Mouse (Mus musculus): ENCODE measurements around the gene Apoe.
"Not testable (repeated sequence)": the region's sequence is repeated elsewhere in the genome, so short reads cannot be mapped to it uniquely, and the experiment has no call there.

Gene Apoe

DNA sequence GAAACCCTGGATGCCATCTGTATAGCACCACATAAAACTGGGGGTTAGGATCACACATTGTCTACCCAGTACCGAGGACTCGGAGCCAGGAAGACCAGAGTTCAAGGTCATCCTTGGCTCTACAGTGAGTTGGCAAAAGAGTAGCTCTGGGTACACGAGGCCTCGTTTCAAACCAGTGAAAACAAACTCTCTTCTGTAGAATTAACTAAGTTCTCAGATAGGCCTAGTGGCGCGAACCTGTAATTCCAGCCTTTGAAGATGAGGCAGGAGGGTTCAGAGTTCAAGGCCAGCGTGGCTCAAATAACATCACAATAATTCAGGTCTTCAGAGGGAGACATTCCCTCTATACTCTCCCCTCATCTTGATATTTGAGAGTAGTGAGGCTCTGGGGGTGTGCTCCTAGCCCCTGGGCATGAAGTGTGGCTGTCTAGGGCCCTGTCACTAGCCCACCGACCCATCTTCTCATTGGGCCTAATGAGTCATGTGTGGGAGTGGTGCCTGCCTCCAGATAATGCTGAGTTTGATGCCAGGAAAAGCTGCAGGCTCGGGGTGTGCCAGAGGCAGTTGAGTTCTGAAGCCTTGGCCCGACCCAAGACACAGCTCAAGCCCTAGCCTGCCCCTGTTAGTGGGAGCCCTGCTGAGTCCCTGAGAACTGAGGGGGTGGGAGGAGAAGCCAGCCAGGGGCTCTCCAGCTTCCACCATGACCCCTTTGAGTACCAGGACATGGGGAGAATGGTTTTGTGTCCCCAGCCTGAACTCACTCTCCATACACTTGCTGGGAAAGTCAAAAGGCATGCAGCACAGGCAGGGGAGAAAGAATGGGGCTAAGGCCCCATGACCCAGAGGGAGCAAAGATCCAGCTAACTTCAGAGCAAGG, 4.4 kb downstream of the Apoe start:
- in situ Hi-C loops (cut with MboI, MseI), result no loop called here

DNA sequence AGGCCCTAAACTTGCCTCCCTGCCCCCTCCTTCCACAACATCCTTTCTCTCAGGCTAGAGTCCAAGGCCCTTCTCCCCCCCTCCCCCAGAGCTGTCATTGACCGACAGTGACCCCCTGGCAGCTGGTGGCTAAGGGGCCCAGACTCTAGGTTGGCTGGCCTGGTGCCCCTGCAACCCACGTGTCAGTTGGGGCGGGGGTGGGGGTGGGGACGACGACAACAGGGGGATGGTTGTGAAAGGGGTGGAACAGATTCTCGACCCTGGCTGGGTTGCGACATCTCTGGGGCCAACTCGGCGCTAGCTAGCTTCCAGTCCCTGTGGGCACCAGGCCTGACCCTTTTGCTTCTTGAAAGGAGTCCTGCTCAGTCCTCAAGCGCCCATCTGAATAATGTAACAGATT, 5.6 kb downstream of the Apoe start:
- in situ Hi-C loops (cut with MboI, MseI), result no loop called here

DNA sequence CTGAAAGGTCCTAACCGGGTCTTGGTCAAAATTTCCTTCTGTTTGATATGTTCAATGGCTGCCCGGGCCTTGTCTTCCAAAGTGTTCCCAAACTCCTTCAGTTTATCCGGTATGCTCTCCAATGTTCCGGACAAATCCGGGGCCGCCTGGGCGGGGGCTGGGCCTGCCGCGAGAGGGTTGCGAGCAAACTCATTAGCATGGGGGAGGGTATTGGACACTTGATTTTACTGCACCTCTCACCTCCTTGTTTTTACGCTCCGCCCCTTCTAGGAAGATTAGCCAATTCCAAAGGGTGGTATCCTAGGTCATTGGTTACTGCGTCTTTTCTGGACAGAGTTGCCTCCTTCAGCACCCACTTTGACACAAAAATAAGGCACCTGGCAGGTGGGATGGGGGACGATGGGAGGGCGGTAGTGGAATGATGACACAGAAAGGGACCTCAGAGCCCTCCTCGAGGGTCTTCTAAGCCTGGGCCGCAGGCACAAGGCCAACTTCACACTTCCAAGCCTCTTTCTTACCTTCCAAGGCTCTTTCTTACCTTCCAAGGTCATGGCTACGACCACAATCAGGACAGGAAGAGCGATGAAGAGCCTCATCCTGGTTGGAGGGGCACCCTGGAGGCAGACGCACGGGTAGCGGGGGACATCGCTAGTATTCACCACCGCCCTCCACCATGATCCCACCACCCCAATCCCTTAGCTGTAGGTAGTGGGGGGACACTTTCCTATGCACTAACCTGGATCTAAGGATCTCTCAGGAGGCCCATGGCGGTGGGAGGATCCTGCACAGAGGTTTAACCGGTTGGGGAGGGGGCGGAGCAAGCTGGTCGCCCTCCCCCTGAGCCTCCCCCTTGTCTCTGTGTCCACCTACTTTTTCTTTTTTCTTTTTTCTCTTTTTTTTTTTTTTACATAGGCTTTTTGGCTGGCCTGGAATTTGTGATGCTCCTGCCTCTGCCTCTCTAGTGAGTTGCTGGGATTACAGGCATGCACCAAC, 6.8 kb downstream of the Apoe start, which contains the start of gene Apoc1:
Gene Apoc1, minus strand, starts transcription at position 788 of the 993 bp plus-strand sequence.
- in situ Hi-C loops (cut with MboI, MseI), result no loop called here

DNA sequence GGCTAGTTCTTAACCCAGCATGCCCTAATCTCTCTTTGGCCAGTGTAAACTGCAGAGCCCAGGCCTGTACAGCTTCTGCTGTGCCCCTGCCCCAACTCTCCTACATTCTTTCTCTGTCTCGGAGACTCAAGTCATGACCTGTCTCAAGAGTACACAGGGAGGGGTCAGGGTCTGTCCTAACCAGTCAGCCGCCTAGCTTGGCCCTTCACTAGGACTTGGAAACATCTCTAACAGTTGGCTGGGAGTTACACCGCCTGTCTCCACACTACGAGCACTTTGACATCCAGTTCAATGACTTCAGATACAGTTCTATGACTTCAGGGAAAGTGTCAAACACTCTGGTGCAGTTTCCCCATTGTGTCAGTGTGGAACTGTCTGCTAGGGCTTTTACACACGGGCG, 7.6 kb downstream of the Apoe start:
- in situ Hi-C loops (cut with MboI, MseI), result no loop called here

DNA sequence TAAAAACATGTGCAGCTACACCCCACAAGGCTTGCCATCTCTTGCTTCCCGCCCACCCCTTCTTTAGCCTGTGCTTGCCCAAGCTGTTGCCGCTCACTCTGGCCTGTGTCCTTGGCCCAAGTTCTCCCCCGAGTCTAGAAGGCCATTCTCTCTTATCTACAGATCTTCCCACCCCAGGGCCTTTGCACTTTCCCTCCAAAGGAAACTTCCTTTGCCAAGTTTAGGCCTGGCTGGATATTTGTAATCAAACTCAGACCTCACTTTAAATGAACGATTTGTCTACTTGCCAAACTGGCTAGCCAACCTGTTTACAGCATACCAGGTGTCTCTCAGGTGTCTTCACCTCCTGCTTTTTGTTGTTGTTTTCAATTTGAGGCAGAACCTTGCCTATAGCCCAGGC, 8.1 kb downstream of the Apoe start:
- in situ Hi-C loops (cut with MboI, MseI), result no loop called here

DNA sequence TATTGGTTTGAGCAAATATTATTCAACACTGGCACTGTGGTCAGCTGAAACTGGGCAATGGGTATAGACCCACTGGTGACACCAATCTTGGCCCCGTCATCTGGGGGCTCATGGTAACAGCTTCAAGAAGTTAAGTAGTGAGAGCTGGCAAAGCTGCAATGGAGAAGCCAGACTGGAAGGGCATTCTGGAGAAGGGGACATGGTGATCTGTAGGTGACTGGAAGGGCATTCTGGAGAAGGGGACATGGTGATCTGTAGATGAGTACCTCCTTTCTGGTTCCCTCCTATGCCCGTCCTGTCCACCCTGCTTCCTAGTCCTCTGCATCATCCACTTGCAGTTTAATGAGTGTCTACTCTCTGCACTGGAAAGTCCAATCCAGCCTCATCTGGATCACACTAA, 10.4 kb downstream of the Apoe start:
- in situ Hi-C loops (cut with MboI, MseI), result no loop called here

DNA sequence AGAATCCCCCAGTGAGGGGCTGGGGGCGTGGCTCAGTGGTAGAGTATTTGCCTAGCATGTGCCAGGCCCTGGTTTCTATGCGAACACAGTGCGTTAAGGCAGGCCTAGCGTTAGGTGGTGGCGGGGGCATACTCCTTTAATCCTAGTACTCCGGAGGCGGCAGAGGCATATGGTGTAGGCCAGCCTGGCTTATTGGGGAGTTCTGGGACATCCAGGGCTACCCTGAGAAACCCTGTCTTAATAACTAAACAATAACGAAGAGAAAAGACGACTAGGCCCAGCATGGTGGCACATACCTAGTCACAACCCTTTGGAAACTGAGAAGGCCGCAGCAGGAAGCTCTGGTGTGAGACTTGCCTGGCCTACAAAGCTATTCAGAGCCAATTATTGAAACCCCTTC, 10.9 kb downstream of the Apoe start:
- in situ Hi-C loops (cut with MboI, MseI), result no loop called here

DNA sequence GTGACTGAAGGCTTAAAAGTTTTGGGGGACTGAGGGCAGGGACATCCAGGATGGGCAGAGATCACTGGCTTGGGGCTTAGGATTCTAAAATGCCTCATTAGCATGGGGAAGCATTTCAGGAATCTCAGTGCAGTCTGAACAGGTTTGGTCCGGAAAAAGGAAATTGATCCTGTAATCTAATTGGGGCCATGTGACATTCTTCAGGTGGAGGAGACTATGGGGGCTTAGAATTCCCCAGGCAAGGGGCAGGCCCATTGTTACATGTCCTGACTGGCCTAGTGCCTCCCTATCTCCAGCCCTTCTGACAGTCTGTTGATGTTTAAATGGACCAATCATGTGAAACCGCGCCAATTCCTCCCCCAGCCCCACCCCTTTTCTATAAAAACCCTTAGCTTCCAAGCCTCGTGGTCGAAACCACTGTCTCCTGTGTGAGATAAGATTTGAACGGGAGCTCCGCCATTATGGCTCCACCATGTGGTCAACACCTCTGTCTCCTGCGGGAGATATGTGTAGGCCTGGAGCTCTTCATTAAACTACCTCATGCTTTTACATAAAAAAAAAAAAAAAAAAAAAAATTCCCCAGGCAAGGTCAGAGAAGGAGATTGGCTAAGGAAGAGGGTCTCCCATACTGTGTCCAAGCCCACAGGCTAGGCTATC, 11.9 kb downstream of the Apoe start:
- in situ Hi-C loops (cut with MboI, MseI), result not testable (repeated sequence)

DNA sequence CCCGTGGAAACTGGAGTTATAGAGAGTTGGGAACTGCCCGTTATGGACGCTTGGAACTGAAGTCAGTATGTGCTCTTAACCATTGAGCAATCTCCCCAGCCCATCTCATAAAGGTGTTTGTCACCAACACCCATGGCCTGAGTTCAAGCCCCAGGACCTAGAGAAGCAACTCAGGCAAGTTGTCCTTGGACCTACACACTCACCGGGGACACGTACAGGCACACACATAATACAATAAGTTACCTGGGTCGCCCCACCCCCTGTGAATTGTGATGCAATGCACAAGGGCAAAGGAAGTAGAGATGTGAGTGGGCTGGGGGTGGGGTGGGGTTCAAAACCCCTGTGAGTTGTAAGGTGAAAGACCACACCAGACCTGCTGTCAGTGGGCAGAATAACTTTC, 12.5 kb downstream of the Apoe start:
- in situ Hi-C loops (cut with MboI, MseI), result no loop called here

DNA sequence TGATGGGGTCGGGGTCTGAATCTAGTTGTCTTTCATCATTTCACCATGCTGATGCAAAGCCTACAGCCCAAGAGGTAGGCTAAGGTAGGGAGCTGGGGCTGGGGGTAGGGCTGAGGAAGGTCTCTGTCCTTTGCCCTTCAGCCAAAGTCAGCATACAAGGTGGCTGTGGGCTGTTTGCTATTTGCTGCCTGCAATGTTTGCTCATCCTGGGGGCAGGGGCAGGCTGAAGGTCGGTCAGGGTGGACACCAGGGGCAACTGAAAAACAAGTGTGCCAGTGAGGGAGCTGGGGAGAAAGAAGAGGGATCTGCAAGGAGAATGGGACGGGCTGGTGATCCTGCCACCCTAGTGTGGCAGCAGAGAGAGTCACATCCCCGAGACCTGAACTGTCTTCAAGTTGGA, 13.6 kb downstream of the Apoe start:
- in situ Hi-C loops (cut with MboI, MseI), result no loop called here

DNA sequence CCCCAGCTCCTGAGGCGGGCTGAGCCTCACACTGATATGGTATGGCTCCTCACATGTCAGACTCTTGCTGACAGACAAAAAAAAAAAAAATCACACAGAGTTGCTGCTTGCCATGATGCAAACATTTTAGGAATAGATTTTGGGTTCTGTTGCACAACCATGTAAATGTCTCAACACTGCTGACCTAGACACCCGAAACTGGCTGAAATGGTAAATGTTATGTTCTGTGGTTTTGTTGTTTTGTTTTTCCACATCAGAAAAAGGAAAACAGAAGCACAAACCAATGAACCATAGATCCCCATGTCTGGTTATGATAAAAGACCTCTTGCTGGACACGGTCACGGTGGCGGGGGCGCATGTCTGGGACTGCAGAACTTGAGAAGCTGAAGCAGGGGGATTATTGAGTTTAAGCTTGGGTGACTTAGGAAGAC, 15.2 kb downstream of the Apoe start:
- in situ Hi-C loops (cut with MboI, MseI), result no loop called here

DNA sequence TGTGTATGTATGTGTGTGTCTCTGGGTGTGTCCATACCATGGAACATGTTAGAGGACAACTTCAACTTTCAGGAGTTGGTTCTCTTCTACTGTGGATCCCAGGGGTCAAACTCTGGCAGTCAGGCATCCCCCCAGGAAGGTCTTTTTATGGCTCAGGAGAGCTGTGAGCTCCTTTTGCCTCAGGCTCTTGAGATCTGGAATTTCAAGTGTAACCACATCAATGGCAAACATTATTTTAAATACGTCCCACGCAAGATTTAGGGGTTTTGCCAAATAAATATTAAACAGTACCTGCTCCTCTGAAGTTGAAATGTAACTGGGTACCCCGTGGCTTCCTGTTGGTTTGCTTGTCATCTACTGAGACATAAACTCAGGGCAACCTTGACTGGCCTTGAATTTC, 16.0 kb downstream of the Apoe start:
- in situ Hi-C loops (cut with MboI, MseI), result no loop called here

DNA sequence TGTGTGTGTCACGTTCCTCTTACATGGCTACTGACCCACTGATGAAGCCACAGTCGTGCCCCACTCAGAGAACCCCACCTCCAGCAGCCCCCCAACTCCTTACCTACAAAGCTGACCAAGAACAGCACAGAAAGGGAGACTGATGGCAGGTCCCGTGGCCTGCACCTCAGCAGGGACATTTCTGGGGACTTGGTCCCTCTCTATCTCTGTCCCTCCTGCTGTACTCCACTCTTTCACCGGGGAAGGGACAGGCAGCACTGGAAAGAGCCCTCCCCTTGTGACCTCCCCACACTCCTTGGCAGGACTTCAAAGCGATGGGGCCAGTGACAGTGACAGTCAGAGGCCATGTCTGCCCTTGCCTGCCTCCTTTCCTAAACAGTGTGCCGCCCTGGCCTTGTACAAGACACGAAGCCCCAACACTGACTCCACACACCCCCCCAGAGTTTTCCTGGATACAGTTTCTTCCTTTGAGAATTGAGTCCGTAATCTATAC, 17.7 kb downstream of the Apoe start, which contains the start of the genes Gm44805 and Apoc4:
Gene Gm44805, minus strand, starts transcription at position 222 of the 493 bp plus-strand sequence.
Gene Apoc4, minus strand, starts transcription at position 278 of the 493 bp plus-strand sequence.
- in situ Hi-C loops (cut with MboI, MseI), result no loop called here

DNA sequence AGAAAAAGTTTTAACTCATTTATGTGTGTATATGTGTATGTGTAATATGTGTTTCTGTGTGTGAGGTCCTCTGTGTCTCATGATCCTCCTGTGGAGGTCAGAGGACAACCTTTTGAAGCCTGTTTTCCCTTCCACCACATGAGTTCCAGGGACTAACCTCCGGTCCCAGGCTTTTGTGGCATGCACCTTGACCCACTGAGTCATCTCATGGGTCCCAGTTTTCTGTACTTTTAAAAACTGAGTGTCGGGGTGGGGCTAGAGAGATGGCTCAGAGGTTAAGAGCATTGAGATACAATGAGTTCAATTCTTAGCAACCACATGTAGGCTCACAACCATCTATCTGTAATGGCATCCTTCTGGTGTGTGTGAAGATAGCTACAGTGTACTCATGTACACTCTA, 18.3 kb downstream of the Apoe start:
- in situ Hi-C loops (cut with MboI, MseI), result no loop called here

DNA sequence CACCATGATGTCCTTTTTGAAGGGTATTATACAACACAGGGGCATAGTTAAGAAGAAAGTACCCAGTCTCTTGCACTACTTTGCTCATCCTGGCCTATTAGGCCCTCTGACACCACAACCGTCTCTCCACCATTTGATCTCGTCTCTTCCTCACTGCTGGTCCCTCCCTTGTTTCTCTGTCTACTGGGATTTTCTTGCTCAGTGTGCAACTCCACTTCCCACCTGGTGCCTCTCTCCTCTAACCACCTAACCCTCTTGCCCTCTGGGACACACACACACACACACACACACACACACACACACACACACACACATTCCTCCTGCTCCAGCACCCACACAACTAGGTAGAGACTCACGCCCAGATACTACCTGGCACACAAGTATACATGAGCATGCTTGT, 20.1 kb downstream of the Apoe start:
- in situ Hi-C loops (cut with MboI, MseI), result loop anchor here in 1 of 2 experiments (5.0 kb wide), 1 partner anchor 63 kb away; no protein-coding TSS in a partner anchor

DNA sequence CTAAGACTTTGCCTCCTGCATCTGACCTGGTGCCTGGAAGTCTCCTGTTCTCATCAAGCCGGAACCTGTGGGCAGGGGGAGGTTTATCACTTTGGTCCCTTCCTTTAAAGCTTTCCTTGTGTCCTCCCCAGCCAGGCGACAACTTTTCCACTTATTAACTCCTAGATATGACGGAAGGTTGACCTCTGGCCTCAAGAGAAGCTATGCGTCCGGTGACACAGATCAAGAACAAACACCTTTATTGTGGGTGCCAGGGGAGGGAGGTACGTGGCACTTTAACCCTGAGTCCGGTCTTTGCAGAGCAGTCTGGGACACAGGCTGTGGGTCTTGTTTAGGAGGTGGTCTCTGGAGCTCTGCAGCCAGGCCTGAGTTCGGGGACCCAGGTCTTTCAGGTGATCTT, 21.1 kb downstream of the Apoe start, which contains the start of gene Apoc2:
Gene Apoc2, minus strand, starts transcription at position 70 of the 400 bp plus-strand sequence.
- in situ Hi-C loops (cut with MboI, MseI), result loop anchor here in 1 of 2 experiments (5.0 kb wide), 1 partner anchor 64 kb away; no protein-coding TSS in a partner anchor

DNA sequence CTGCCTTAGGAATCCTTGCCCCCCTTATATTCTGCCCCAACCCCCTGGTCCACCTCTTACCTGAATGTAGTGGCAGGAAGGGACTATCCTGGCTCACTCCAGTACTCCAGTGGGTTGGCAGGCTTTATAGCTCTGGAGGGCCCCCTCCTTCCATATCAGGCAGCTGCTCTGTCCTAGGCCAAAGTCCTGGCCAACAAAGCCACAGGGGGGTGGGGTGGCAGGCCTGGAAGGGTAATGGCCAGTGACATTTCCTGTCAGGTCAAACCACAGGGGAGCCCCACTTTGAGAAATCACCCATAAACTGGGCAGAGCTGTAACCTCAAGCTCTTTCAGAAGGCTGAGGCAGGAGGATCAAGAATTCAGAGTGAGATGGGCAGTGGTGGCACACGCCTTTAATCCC, 22.3 kb downstream of the Apoe start:
- in situ Hi-C loops (cut with MboI, MseI), result loop anchor here in 1 of 2 experiments (5.0 kb wide), 1 partner anchor 66 kb away; no protein-coding TSS in a partner anchor

DNA sequence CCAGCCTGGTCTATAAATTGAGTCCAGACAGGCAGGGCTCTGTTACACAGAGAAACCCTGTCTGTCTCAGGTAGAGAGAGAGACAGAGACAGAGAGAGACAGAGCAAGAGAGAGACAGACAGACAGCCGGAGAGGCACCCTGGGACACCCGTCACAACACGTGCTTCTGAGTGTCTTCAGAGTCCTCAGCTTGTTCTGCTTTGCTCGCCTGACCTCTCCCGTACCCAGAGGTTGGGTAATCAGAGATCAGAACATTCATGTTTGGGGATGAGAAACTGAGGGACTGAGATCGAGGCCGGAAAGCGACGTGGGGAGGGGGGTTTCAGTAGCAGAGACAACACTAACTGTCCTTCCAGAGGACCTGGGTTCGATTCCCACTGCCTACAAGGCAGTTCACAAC, 23.2 kb downstream of the Apoe start:
- in situ Hi-C loops (cut with MboI, MseI), result loop anchor here in 1 of 2 experiments (5.0 kb wide), 1 partner anchor 66 kb away; no protein-coding TSS in a partner anchor

DNA sequence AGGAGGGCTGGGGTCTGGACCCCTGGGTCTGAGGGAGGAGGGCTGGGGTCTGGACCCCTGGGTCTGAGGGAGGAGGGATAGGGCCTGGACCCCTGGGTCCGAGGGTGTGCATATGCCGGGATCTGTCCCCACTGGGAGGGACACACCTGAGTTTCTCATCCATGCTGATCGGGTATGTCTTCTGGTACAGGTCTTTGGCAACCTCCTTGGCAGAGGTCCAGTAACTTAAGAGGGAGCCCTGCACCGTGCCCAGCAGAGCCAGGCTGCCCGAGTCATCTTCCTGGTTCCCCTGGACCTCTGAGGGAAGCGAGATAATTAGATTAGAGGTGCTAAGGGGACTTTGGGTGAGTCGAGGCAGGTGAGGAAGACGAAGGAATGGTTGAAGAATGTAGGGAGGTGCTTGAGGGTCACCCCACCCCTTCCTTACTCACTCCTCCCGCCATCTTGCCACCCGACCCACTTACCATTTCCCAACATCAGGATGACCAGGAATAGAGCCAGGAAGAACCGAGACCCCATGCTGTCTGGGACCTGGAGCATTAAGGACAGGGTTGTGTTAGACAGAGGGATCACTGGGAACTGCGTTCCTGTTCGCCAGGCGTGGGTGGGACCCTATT, 25.8 kb downstream of the Apoe start:
- in situ Hi-C loops (cut with MboI, MseI), result no loop called here

DNA sequence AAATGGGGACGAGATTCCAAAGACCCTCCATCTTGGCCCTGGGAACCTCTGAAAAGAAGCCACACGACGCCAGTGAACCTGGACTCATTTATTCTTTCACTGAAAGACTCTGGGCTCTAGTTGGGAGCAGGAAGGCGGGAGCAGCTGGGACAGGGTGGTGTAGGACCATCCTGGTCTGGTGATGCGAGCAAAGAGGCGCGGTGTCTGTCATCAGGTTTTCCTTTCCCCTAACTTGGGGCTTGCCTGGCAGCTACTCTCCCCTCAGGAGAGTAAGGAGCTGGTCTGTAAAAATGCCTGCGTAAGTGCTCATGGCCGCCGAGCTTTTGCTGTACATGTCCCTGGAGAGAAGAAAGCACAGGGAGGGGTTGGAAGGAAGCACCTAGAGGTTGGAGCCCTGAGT, 27.5 kb downstream of the Apoe start:
- in situ Hi-C loops (cut with MboI, MseI), result no loop called here

All from T-helper 17 cell (primary cell).